Mouse (Mus musculus) stomach, embryonic 14.5 days (tissue): ENCODE results near the gene Cpm. TPM values are rescaled to one million over a fixed set of nuclear protein-coding genes. Genes with fewer than 3 reads are reported as not detected.
"Not testable (repeated sequence)": the region's sequence is repeated elsewhere in the genome, so short reads cannot be mapped to it uniquely, and the experiment has no call there.

Experiments
- ATAC-seq: fragments of 200-750 bp; cut with Nextera tagmentation; 2 replicates; pipeline ENCODE4 v1.8.0; 2017; ENCODE audit warnings: low read depth, moderate TSS enrichment; ENCODE audit not compliant: insufficient number of reproducible peaks, insufficient read depth, low FRiP score
- H3K27ac ChIP-seq: fragments of 300-500 bp; sonication (generic); 2 replicates; pipeline ENCODE4 v1.5.1; 2014; ENCODE audit warnings: mild to moderate bottlenecking, low read length, moderate library complexity, mixed read lengths
- H3K27me3 ChIP-seq: fragments of 300-500 bp; sonication (generic); 2 replicates; pipeline ENCODE4 v1.6.1; 2014; ENCODE audit warnings: low read length, control low read depth, mixed read lengths; ENCODE audit not compliant: control insufficient read depth, insufficient read depth
- H3K36me3 ChIP-seq: fragments of 300-500 bp; sonication (generic); 2 replicates; pipeline ENCODE4 v1.6.1; 2014; ENCODE audit warnings: mild to moderate bottlenecking, control low read depth, low read length, moderate library complexity, mixed read lengths; ENCODE audit not compliant: control insufficient read depth, insufficient read depth
- H3K4me1 ChIP-seq: fragments of 300-500 bp; sonication (generic); 2 replicates; pipeline ENCODE4 v1.6.1; 2014; ENCODE audit warnings: low read length, control low read depth, mixed read lengths; ENCODE audit not compliant: control insufficient read depth, insufficient read depth
- H3K4me2 ChIP-seq: fragments of 300-500 bp; sonication (generic); replicated peaks from 2 replicates; pipeline ENCODE4 v1.6.1; 2014; ENCODE audit warnings: low read depth, low read length, control low read depth
- H3K4me3 ChIP-seq: fragments of 300-500 bp; sonication (generic); 2 replicates; pipeline ENCODE4 v1.5.1; 2014; ENCODE audit warnings: low read depth, low read length, control low read depth
- H3K9ac ChIP-seq: fragments of 300-500 bp; sonication (generic); replicated peaks from 2 replicates; pipeline ENCODE4 v1.6.1; 2014; ENCODE audit warnings: low read depth, mild to moderate bottlenecking, control low read depth, low read length, moderate library complexity, mixed read lengths
- H3K9me3 ChIP-seq: fragments of 300-500 bp; sonication (generic); 2 replicates; pipeline ENCODE4 v1.6.1; 2016; ENCODE audit warnings: low read depth, low read length, control low read depth; ENCODE audit not compliant: control insufficient read depth
- WGBS: fragments of 180-500 bp; shearing (Covaris S2); extraction: QIAGEN DNeasy Blood & Tissue Kit; methylation state at CpG from one replicate; pipeline ENCODE4 v1.1.7; 2014; 5-methylcytosine and 5-hydroxymethylcytosine counted together
- polyA plus RNA-seq: library from polyadenylated mRNA; unstranded; fragments of >200 nt; fragmentation: Nextera tagmentation; extraction: Ambion mirVana; gene quantifications from 2 replicates; pipeline ENCODE4 v1.2.1, GENCODE M21; 2014

The Cpm gene
- polyA plus RNA-seq, 1 experiment from 2014 or later, result 95.8 TPM

- Histone ChIP-seq H3K9me3 (no peaks in the 10 kb centered on the region), H3K4me1 (no peaks in the 10 kb centered on the region), H3K4me3 (no peak overlapping the region), H3K27ac (no peak overlapping the region), H3K27me3 (no peaks in the 10 kb centered on the region), H3K9ac (no peak overlapping the region), H3K4me2 (no peak overlapping the region), H3K36me3 (no peaks in the 10 kb centered on the region)
- WGBS, result 48% methylated on average over 3 of the region's 3 CpGs
- no peak for ATAC-seq
Observed at GRCm38 (mm10) chr10:117614387-117614786, 14.9 kb upstream of the Cpm start.

GRCm38 (mm10) chr10:117615239-117615638, 14.1 kb upstream of the Cpm start:
- no peak overlapping the region for H3K27ac ChIP-seq
- no peak overlapping the region for H3K4me3 ChIP-seq
- no peaks in the 10 kb centered on the region for H3K36me3 ChIP-seq
- ATAC-seq, result no peak
- WGBS, result 89% methylated on average over 8 of the region's 8 CpGs
- H3K9ac ChIP-seq, result no peak overlapping the region
- no peaks in the 10 kb centered on the region for H3K4me1 ChIP-seq
- no peaks in the 10 kb centered on the region for H3K27me3 ChIP-seq
- no peaks in the 10 kb centered on the region for H3K9me3 ChIP-seq
- no peak overlapping the region for H3K4me2 ChIP-seq

GRCm38 (mm10) chr10:117615746-117616145, 13.6 kb upstream of the Cpm start:
- Histone ChIP-seq H3K9me3 (no peaks in the 10 kb centered on the region), H3K9ac (no peak overlapping the region), H3K4me1 (no peaks in the 10 kb centered on the region), H3K27me3 (no peaks in the 10 kb centered on the region), H3K36me3 (no peaks in the 10 kb centered on the region), H3K4me3 (no peak overlapping the region), H3K4me2 (no peak overlapping the region), H3K27ac (no peak overlapping the region)
- 70% methylated on average over 4 of the region's 4 CpGs for WGBS
- ATAC-seq, result no peak

- Histone ChIP-seq H3K9ac (no peak overlapping the region), H3K4me2 (no peak overlapping the region), H3K27me3 (no peaks in the 10 kb centered on the region), H3K27ac (no peak overlapping the region), H3K4me3 (no peak overlapping the region), H3K36me3 (no peaks in the 10 kb centered on the region), H3K9me3 (no peaks in the 10 kb centered on the region), H3K4me1 (no peaks in the 10 kb centered on the region)
- WGBS, result 86% methylated on average over 6 of the region's 6 CpGs
- no peak for ATAC-seq
Observed at GRCm38 (mm10) chr10:117616191-117616680, 13.1 kb upstream of the Cpm start.

GRCm38 (mm10) chr10:117616765-117617164, 12.5 kb upstream of the Cpm start:
- H3K27ac ChIP-seq, H3K27me3 ChIP-seq, H3K4me1 ChIP-seq, H3K36me3 ChIP-seq, H3K9ac ChIP-seq, H3K4me3 ChIP-seq, H3K4me2 ChIP-seq, H3K9me3 ChIP-seq, ATAC-seq: not testable (repeated sequence)
- 71% methylated on average over 4 of the region's 4 CpGs for WGBS

GRCm38 (mm10) chr10:117617568-117618345, 11.5 kb upstream of the Cpm start:
- no peak overlapping the region for H3K4me3 ChIP-seq
- H3K4me2 ChIP-seq, result no peak overlapping the region
- ATAC-seq, result no peak
- H3K36me3 ChIP-seq, result no peaks in the 10 kb centered on the region
- no peak overlapping the region for H3K9ac ChIP-seq
- no peak overlapping the region for H3K27ac ChIP-seq
- H3K27me3 ChIP-seq, result no peaks in the 10 kb centered on the region
- 85% methylated on average over 3 of the region's 3 CpGs for WGBS
- H3K9me3 ChIP-seq, result no peaks in the 10 kb centered on the region
- H3K4me1 ChIP-seq, result no peaks in the 10 kb centered on the region

- no peak overlapping the region; the same call in 1 of the 2 replicates for H3K27ac ChIP-seq
- no peaks in the 10 kb centered on the region for H3K9me3 ChIP-seq
- no peak overlapping the region for H3K4me3 ChIP-seq
- 72% methylated on average over 27 of the region's 27 CpGs for WGBS
- no peaks in the 10 kb centered on the region for H3K27me3 ChIP-seq
- no peak overlapping the region for H3K4me2 ChIP-seq
- H3K4me1 ChIP-seq, result no peaks in the 10 kb centered on the region
- H3K36me3 ChIP-seq, result no peaks in the 10 kb centered on the region
- 0 out of 2 replicates have a peak, but pooled peaks have one; percentile 33 for ATAC-seq
- no peak overlapping the region for H3K9ac ChIP-seq
Observed at GRCm38 (mm10) chr10:117619041-117619861, 10.0 kb upstream of the Cpm start.

- Histone ChIP-seq H3K36me3 (no peaks in the 10 kb centered on the region), H3K27ac (no peak overlapping the region), H3K4me1 (no peaks in the 10 kb centered on the region), H3K4me3 (no peak overlapping the region), H3K27me3 (no peaks in the 10 kb centered on the region), H3K9ac (no peak overlapping the region), H3K4me2 (no peak overlapping the region), H3K9me3 (no peaks in the 10 kb centered on the region)
- WGBS, result 68% methylated on average over 2 of the region's 2 CpGs
- no peak for ATAC-seq
Observed at GRCm38 (mm10) chr10:117619862-117620179, 9.5 kb upstream of the Cpm start.
